Mouse (Mus musculus) embryonic facial prominence, embryonic 10.5 days (tissue): ENCODE data around the gene Cox19. TPM values are rescaled to one million over a fixed set of nuclear protein-coding genes. Genes with fewer than 3 reads are reported as not detected.
"Not testable (repeated sequence)": the region's sequence is repeated elsewhere in the genome, so short reads cannot be mapped to it uniquely, and the experiment has no call there.

Experiments
- DNase-seq: peaks from one replicate; pipeline ENCODE4 v3.0.0-alpha.2; 2017; ENCODE audit warnings: low spot score
- H3K27ac ChIP-seq: fragments of 300-500 bp; sonication (generic); replicated peaks from 2 replicates; pipeline ENCODE4 v1.5.1; 2016; ENCODE audit warnings: mild to moderate bottlenecking
- H3K27me3 ChIP-seq: fragments of 300-500 bp; sonication (generic); replicated peaks from 2 replicates; pipeline ENCODE4 v1.6.1; 2016; ENCODE audit warnings: low read depth, mild to moderate bottlenecking; ENCODE audit not compliant: poor library complexity, severe bottlenecking
- H3K36me3 ChIP-seq: fragments of 300-500 bp; sonication (generic); replicated peaks from 2 replicates; pipeline ENCODE4 v1.6.1; 2016; ENCODE audit warnings: mild to moderate bottlenecking, moderate library complexity
- H3K4me1 ChIP-seq: fragments of 300-500 bp; sonication (generic); 2 replicates; pipeline ENCODE4 v1.6.1; 2016
- H3K4me3 ChIP-seq: fragments of 300-500 bp; sonication (generic); 2 replicates; pipeline ENCODE4 v1.5.1; 2016; ENCODE audit warnings: mild to moderate bottlenecking, moderate library complexity
- H3K9me3 ChIP-seq: fragments of 300-500 bp; sonication (generic); 2 replicates; pipeline ENCODE4 v1.6.1; 2016; ENCODE audit warnings: mild to moderate bottlenecking
- WGBS: fragments of 180-500 bp; shearing (Covaris S2); methylation state at CpG from one replicate; pipeline ENCODE4 v1.1.7; 2016; 5-methylcytosine and 5-hydroxymethylcytosine counted together
- polyA plus RNA-seq: library from polyadenylated mRNA; unstranded; fragments of >200 nt; fragmentation: Nextera tagmentation; extraction: Ambion mirVana; gene quantifications from 2 replicates; pipeline ENCODE4 v1.2.1, GENCODE M21; 2016

Gene Cox19
- 116 and 122 TPM in 2 replicates for polyA plus RNA-seq

GRCm38 (mm10) chr5:139351134-139351533, at the start of gene Cox19:
Cox19 (minus strand) TSS chr5:139351418.
- no peak for DNase-seq
- Histone ChIP-seq H3K4me1 (peaks cover 39% of the 10 kb centered on the region), H3K36me3 (no peaks in the 10 kb centered on the region), H3K4me3 (no peak within 1 kb of the TSS), H3K27me3 (peaks cover 26% of the 10 kb centered on the region), H3K9me3 (no peaks in the 10 kb centered on the region), H3K27ac (0 out of 2 replicates have a peak within 1 kb of the TSS, but pooled peaks have one; percentile 57)
- WGBS = 57% methylated on average over 5 of the region's 5 CpGs

- no peaks in the 10 kb centered on the region for H3K9me3 ChIP-seq
- peaks cover 17% of the 10 kb centered on the region for H3K4me1 ChIP-seq
- 0 out of 2 replicates have a peak, but pooled peaks cover 3% of the 10 kb centered on the region for H3K36me3 ChIP-seq
- H3K27me3 ChIP-seq = no peaks in the 10 kb centered on the region
- DNase-seq = no peak
- no peak overlapping the region for H3K4me3 ChIP-seq
- no peak overlapping the region for H3K27ac ChIP-seq
- WGBS = 91% methylated on average over 14 of the region's 14 CpGs
Observed at GRCm38 (mm10) chr5:139399991-139400390, 48.8 kb upstream of the Cox19 start.

GRCm38 (mm10) chr5:139398786-139399185, 47.6 kb upstream of the Cox19 start:
- no peaks in the 10 kb centered on the region for H3K27me3 ChIP-seq
- no peak for DNase-seq
- H3K36me3 ChIP-seq = 0 out of 2 replicates have a peak, but pooled peaks cover 3% of the 10 kb centered on the region
- H3K9me3 ChIP-seq = no peaks in the 10 kb centered on the region
- peaks cover 13% of the 10 kb centered on the region for H3K4me1 ChIP-seq
- no peak overlapping the region for H3K27ac ChIP-seq
- H3K4me3 ChIP-seq = no peak overlapping the region
- WGBS = 82% methylated on average over 5 of the region's 5 CpGs

- peaks cover 11% of the 10 kb centered on the region for H3K4me1 ChIP-seq
- no peak overlapping the region for H3K4me3 ChIP-seq
- WGBS = 44% methylated on average over 5 of the region's 5 CpGs
Observed at GRCm38 (mm10) chr5:139397959-139398753, 46.9 kb upstream of the Cox19 start.

DNA sequence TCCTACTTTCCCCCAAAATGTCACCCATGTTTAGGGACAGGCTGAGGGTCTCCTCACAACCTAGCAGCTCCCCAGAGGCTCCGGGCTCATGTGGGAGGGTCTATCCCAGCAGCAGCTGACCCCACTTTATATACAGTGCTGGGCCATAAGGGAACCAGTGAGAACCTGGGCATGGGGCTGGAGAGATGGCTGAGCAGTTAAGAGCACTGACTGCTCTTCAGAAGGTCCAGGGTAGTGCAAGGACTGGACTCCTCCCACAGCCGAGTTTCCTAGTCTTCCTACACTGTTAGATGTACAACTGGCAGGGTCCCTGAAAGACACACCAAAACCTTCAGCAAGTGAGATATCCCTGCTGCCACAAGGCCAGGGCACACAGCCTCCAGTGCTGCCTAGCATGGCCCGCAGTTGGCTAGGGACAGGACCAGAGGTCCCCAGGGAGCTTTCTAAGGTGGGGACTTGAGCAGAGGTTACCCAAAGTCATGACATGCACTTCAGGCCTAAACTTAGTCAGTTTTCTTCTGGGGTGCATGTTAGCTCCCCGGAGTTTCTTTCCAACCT, 46.2 kb upstream of the Cox19 start:
- Histone ChIP-seq H3K27ac (no peak overlapping the region), H3K36me3 (0 out of 2 replicates have a peak, but pooled peaks cover 4% of the 10 kb centered on the region), H3K9me3 (no peaks in the 10 kb centered on the region), H3K27me3 (no peaks in the 10 kb centered on the region), H3K4me3 (no peak overlapping the region), H3K4me1 (peaks cover 11% of the 10 kb centered on the region)
- 93% methylated on average over 4 of the region's 4 CpGs for WGBS
- no peak for DNase-seq

More at GRCm38 (mm10) chr5:139397959-139398753, 46.9 kb upstream of the Cox19 start:
- Histone ChIP-seq H3K9me3 (no peaks in the 10 kb centered on the region), H3K27ac (no peak overlapping the region), H3K27me3 (no peaks in the 10 kb centered on the region), H3K36me3 (0 out of 2 replicates have a peak, but pooled peaks cover 3% of the 10 kb centered on the region)
- DNase-seq = peak; percentile 85

DNA sequence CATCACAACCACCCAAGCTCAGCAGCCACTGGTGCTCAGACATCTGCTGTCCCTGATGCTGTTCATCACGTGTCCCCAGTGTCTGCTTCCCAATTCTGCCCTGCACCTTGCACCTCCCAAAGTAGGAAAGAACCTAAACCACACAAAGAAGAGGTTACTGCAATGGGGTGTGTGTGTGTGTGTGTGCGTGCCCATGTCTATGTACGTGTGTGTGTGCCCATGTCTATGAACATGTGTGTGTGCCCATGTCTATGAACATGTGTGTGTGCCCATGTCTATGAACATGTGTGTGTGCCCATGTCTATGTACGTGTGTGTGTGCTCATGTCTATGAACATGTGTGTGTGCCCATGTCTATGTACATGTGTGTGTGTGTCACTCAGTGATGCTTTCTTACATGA, 44.3 kb upstream of the Cox19 start:
- Histone ChIP-seq H3K27ac (no peak overlapping the region), H3K4me1 (peaks cover 19% of the 10 kb centered on the region), H3K4me3 (no peak overlapping the region), H3K27me3 (no peaks in the 10 kb centered on the region), H3K9me3 (no peaks in the 10 kb centered on the region), H3K36me3 (0 out of 2 replicates have a peak, but pooled peaks cover 4% of the 10 kb centered on the region)
- 93% methylated on average over 4 of the region's 4 CpGs for WGBS
- no peak for DNase-seq

DNA sequence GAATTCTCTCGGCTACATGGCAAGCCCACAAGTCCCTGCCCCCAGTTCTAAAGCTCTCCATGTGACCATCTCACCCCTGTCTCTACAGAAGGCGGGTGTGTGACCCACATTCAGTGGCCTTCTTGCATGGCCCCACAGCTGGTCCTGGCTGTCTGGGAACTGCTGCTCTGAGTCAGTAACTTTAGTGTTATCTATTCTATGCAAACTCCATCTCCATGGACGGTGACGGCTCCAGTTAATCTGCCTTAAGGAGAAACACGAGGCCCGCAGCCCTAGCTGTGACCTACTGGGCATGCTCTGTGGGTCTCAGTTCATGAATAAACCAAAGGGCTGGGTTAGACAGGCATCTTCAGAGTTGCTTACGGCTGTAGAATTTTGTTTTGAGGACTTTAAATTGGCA, 43.2 kb upstream of the Cox19 start:
- Histone ChIP-seq H3K4me3 (no peak overlapping the region), H3K27me3 (no peaks in the 10 kb centered on the region), H3K9me3 (no peaks in the 10 kb centered on the region), H3K27ac (no peak overlapping the region; the same call in 1 of the 2 replicates), H3K4me1 (peaks cover 28% of the 10 kb centered on the region), H3K36me3 (0 out of 2 replicates have a peak, but pooled peaks cover 4% of the 10 kb centered on the region)
- DNase-seq = no peak
- WGBS = 69% methylated on average over 7 of the region's 7 CpGs

DNA sequence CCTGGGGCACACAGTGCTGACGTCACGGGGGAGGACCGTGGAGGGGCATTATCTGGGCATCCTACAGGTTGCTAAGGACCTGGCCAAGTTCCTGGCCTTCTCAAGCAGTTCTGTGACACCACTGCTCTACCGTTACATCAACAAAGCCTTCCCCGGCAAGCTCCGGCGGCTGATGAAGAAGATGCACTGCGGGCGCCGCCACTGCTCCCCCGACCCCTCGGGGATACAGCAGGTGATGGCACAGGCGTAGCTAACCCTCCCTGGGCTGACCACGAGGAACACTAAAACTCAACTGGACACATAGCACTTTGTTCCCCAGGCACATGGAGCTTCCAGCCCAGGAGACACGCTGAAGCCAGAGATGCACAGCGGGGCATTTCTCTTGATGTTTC, 42.0 kb upstream of the Cox19 start:
- Histone ChIP-seq H3K36me3 (0 out of 2 replicates have a peak, but pooled peaks cover 4% of the 10 kb centered on the region), H3K27ac (no peak overlapping the region), H3K4me1 (peaks cover 40% of the 10 kb centered on the region), H3K4me3 (no peak overlapping the region), H3K9me3 (no peaks in the 10 kb centered on the region), H3K27me3 (no peaks in the 10 kb centered on the region)
- DNase-seq = no peak
- WGBS = 94% methylated on average over 16 of the region's 16 CpGs

DNA sequence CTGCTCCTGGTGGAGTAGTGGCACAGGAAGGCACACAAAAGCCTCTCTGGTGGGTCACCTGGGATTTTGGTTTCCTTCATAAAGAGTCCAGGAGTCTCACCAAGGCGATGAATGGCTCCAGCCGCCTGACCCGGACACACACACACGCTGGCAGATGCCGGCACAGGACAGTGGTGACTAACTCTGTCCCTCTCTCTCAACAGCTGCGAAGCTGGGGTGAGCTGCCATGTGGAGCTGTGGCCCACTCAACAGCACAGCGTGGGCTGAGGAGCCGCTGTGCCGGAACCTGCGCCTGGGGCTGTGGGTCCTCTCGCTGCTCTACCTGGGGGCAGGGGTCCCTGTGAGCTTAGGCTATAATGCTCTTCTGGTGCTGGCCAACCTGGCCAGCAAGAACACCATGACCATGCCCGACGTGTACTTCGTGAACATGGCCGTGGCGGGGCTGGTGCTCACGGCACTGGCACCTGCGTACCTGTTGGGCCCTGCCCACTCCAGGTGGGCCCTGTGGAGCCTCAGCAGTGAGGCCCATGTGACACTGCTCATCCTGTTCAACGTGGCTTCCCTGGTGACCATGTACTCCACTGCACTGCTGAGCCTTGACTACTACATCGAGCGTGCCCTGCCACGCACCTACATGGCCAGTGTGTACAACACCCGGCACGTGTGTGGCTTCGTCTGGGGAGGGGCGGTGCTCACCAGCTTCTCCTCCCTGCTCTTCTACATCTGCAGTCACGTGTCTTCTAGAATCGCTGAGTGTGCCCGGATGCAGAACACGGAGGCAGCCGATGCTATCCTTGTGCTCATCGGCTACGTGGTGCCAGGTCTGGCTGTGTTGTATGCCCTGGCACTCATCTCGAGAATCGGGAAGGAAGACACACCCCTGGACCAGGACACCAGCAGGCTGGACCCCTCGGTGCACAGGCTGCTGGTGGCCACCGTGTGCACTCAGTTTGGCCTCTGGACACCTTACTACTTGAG, 41.3 kb upstream of the Cox19 start:
- no peak overlapping the region for H3K4me3 ChIP-seq
- H3K27me3 ChIP-seq = no peaks in the 10 kb centered on the region
- H3K9me3 ChIP-seq = no peaks in the 10 kb centered on the region
- 93% methylated on average over 37 of the region's 37 CpGs for WGBS
- no peak for DNase-seq
- no peak overlapping the region for H3K27ac ChIP-seq
- H3K4me1 ChIP-seq = peaks cover 47% of the 10 kb centered on the region
- H3K36me3 ChIP-seq = 0 out of 2 replicates have a peak, but pooled peaks cover 4% of the 10 kb centered on the region

- peak overlapping the region; percentile 19; the same call in 1 of the 2 replicates for H3K27ac ChIP-seq
- DNase-seq = no peak
- WGBS = 85% methylated on average over 11 of the region's 11 CpGs
- no peaks in the 10 kb centered on the region for H3K27me3 ChIP-seq
- 0 out of 2 replicates have a peak, but pooled peaks cover 4% of the 10 kb centered on the region for H3K36me3 ChIP-seq
- H3K9me3 ChIP-seq = no peaks in the 10 kb centered on the region
- peaks cover 51% of the 10 kb centered on the region for H3K4me1 ChIP-seq
- H3K4me3 ChIP-seq = no peak overlapping the region
Observed at GRCm38 (mm10) chr5:139391309-139391990, 40.2 kb upstream of the Cox19 start.

DNA sequence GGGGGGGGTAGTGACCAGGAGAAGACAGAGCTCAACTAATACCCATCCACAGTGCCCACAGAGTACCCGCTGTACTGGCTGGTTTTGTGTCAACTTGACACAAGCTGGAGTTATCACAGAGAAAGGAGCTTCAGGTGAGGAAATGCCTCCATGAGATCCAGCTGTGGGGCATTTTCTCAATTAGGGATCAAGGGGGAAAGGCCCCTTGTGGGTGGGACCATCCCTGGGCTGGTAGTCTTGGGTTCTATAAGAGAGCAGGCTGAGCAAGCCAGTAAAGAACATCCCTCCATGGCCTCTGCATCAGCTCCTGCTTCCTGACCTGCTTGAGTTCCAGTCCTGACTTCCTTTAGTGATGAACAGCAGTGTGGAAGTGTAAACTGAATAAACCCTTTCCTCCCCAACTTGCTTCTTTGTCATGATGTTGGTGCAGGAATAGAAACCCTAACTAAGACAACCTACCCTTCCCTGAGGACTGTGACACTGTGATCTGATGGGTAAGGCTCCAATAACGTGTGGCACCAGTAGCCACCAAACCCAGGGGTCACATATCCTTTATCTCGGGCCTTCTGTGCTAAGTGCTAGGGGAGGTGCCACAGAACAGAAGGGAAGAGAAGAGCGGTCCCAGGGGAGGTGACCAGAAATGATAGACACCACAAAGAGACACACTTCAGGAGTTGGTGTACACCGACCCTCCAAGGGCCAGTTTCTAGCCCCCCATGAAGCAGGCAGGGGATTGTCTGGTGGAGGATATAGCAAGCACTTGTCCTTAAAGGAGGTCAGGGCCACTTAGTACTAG, 39.3 kb upstream of the Cox19 start:
- H3K9me3 ChIP-seq, H3K27me3 ChIP-seq, H3K36me3 ChIP-seq, H3K4me3 ChIP-seq, DNase-seq: not testable (repeated sequence)
- 76% methylated on average over 5 of the region's 5 CpGs for WGBS
- Histone ChIP-seq H3K4me1 (peaks cover 51% of the 10 kb centered on the region), H3K27ac (peak overlapping the region; percentile 76)
